ENCODE assay signal across 15 mouse cellular contexts in the genomic region with DNA sequence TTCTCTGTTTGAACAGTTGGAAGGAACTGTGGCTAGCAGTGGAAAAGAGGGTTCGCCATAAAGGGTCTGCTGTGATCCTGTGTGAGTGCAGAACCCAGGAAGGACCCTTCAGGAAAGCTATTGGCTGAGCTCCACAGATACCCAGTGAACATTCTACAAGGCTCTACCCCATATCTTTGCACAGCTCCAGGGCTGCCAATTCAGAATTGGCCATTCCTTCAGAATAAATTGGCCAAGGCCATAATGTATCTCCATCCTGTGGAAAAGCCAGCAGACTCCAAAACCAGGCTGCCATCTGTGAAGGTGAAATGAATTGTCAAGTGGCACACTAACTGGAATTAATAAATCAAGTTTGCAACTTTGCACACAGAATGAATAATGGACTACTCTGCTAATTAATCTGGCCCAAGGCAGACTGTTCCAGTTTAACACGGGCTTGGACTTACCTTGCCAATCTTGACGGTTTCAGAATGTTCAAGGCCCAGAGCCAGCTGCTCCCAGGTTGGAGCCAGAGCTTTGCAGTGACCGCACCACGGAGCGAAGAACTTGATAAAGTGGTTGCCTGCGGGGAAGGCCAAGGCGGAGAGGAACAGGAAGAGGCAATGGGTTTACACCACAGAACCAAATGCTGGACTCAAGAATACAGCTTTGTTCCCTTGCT. TPM values are rescaled to one million over a fixed set of nuclear protein-coding genes. Genes with fewer than 3 reads are reported as not detected.
A peak's percentile ranks its signal among the peaks of the same experiment; 100 is the strongest.
DNase-seq lines count a peak whose midpoint lies in the region; ATAC-seq and TF ChIP-seq lines count a peak whose summit lies in the region.
"Had no signal": no experiment of that assay in that cellular context is flagged by ENCODE, and none has a peak within 500 bp of the region (broad histone marks: within the 10 kb centered on the region; RNA-seq: fewer than 3 reads in every experiment).

No protein-coding gene starts in this region.

- no peak overlapping the region for H3K4me2 ChIP-seq in hindbrain, embryonic 16.5 days (ENCODE audit: low read length)
- no peak overlapping the region for H3K4me2 ChIP-seq in hindbrain, embryonic 13.5 days
- no peak overlapping the region for H3K4me2 ChIP-seq in midbrain, postnatal 0 days (ENCODE audit: low read depth, low read length, poor library complexity, severe bottlenecking)
- H3K4me2 ChIP-seq: hindbrain, embryonic 12.5 days; liver, embryonic 15.5 days had no signal

- DNase-seq in cerebellum, postnatal 25 days = peak; percentile 26 to 38
- no peak for DNase-seq in cerebellum, adult 8-10 months
- DNase-seq in midbrain, postnatal 0 days (ENCODE audit: low spot score) = peak; percentile 12
- DNase-seq in midbrain, embryonic 10.5 days (ENCODE audit: low spot score) = no peak
- peak; percentile 50 to 71 for DNase-seq in kidney, postnatal 25 days
- DNase-seq in yolk sac, embryonic 10.5 days (ENCODE audit: low spot score) = no peak
- DNase-seq: adrenal gland, postnatal 10 days; layer of hippocampus, adult 9-11 months; spleen, adult 18-20 months had no signal

- WGBS in hindbrain, embryonic 16.5 days = 78% methylated on average over 8 of the region's 8 CpGs
- WGBS in hindbrain, embryonic 13.5 days = 85% methylated on average over 8 of the region's 8 CpGs
- 91% methylated on average over 8 of the region's 8 CpGs for WGBS in midbrain, postnatal 0 days
- 93% methylated on average over 8 of the region's 8 CpGs for WGBS in midbrain, embryonic 10.5 days

- peak; percentile 45 for ATAC-seq in hindbrain, embryonic 16.5 days
- ATAC-seq in hindbrain, embryonic 13.5 days (ENCODE audit: low FRiP score) = no peak
- ATAC-seq in midbrain, postnatal 0 days (ENCODE audit: low FRiP score) = no peak
- ATAC-seq: intestine, embryonic 16.5 days; lung, postnatal 0 days had no signal

- no peak for TF ChIP-seq CTCF in midbrain, postnatal 0 days (IDR thresholded peaks at IDR 0.05)

- no peaks in the 10 kb centered on the region for H3K27me3 ChIP-seq in hindbrain, embryonic 16.5 days (replicated peaks; ENCODE audit: control insufficient read depth, insufficient read depth, low read length)
- no peaks in the 10 kb centered on the region for H3K27me3 ChIP-seq in hindbrain, embryonic 13.5 days
- H3K27me3 ChIP-seq in midbrain, postnatal 0 days (ENCODE audit: insufficient read depth, low read length) = no peaks in the 10 kb centered on the region
- H3K27me3 ChIP-seq in midbrain, embryonic 10.5 days (ENCODE audit: low read depth, poor library complexity, severe bottlenecking) = no peaks in the 10 kb centered on the region
- H3K27me3 ChIP-seq: hindbrain, embryonic 12.5 days; liver, embryonic 15.5 days had no signal

- H3K9me3 ChIP-seq in hindbrain, embryonic 16.5 days (ENCODE audit: control insufficient read depth, low read length) = no peaks in the 10 kb centered on the region
- H3K9me3 ChIP-seq in hindbrain, embryonic 13.5 days = no peaks in the 10 kb centered on the region
- no peaks in the 10 kb centered on the region for H3K9me3 ChIP-seq in midbrain, postnatal 0 days (ENCODE audit: low read length)
- H3K9me3 ChIP-seq in midbrain, embryonic 10.5 days (replicated peaks) = no peaks in the 10 kb centered on the region
- H3K9me3 ChIP-seq: hindbrain, embryonic 12.5 days; liver, embryonic 15.5 days had no signal

- H3K27ac ChIP-seq in hindbrain, embryonic 16.5 days (ENCODE audit: low read depth, low read length) = no peak overlapping the region
- no peak overlapping the region for H3K27ac ChIP-seq in hindbrain, embryonic 13.5 days
- no peak overlapping the region for H3K27ac ChIP-seq in midbrain, postnatal 0 days (ENCODE audit: low read depth, low read length)
- H3K27ac ChIP-seq in midbrain, embryonic 10.5 days (replicated peaks) = no peak overlapping the region
- H3K27ac ChIP-seq: hindbrain, embryonic 12.5 days; liver, embryonic 15.5 days had no signal

- no peaks in the 10 kb centered on the region for H3K4me1 ChIP-seq in hindbrain, embryonic 16.5 days (ENCODE audit: control insufficient read depth, insufficient read depth, low read depth, low read length)
- peaks cover 7% of the 10 kb centered on the region for H3K4me1 ChIP-seq in hindbrain, embryonic 13.5 days (replicated peaks)
- no peaks in the 10 kb centered on the region for H3K4me1 ChIP-seq in midbrain, postnatal 0 days (ENCODE audit: insufficient read depth, low read length)
- peaks cover 6% of the 10 kb centered on the region; the same call in 1 of the 2 replicates for H3K4me1 ChIP-seq in midbrain, embryonic 10.5 days
- H3K4me1 ChIP-seq: liver, embryonic 15.5 days had no signal

- H3K36me3 ChIP-seq in hindbrain, embryonic 16.5 days (ENCODE audit: control insufficient read depth, insufficient read depth, low read length) = peaks cover 15% of the 10 kb centered on the region; the same call in 1 of the 2 replicates
- H3K36me3 ChIP-seq in hindbrain, embryonic 13.5 days = peaks cover 61% of the 10 kb centered on the region
- H3K36me3 ChIP-seq in midbrain, postnatal 0 days (ENCODE audit: insufficient read depth, low read length) = peaks cover 43% of the 10 kb centered on the region
- peaks cover 93% of the 10 kb centered on the region for H3K36me3 ChIP-seq in midbrain, embryonic 10.5 days

- H3K4me3 ChIP-seq in hindbrain, embryonic 16.5 days (ENCODE audit: low read length) = no peak overlapping the region
- H3K4me3 ChIP-seq in hindbrain, embryonic 13.5 days = no peak overlapping the region
- H3K4me3 ChIP-seq in midbrain, postnatal 0 days (ENCODE audit: low read depth, low read length) = no peak overlapping the region
- no peak overlapping the region for H3K4me3 ChIP-seq in midbrain, embryonic 10.5 days
- H3K4me3 ChIP-seq: hindbrain, embryonic 12.5 days; liver, embryonic 15.5 days had no signal

- H3K9ac ChIP-seq in hindbrain, embryonic 16.5 days (ENCODE audit: low read depth, low read length) = no peak overlapping the region
- no peak overlapping the region for H3K9ac ChIP-seq in hindbrain, embryonic 13.5 days
- no peak overlapping the region for H3K9ac ChIP-seq in midbrain, postnatal 0 days (replicated peaks; ENCODE audit: low read length, poor library complexity, severe bottlenecking)
- H3K9ac ChIP-seq: hindbrain, embryonic 12.5 days; liver, embryonic 15.5 days had no signal

RNA-seq across cellular contexts. Expression of a gene that starts 18.8 kb away (rescaled TPM):
- polyA plus RNA-seq in hindbrain, embryonic 16.5 days (2015; fragmentation: Nextera tagmentation; extraction: Ambion mirVana) = 87.7 and 98.7 TPM in 2 replicates
- 81.0 and 85.4 TPM in 2 replicates for polyA plus RNA-seq in hindbrain, embryonic 13.5 days (2015; fragmentation: Nextera tagmentation; extraction: Ambion mirVana)
- total RNA-seq in midbrain, postnatal 0 days (2014; rRNA removed) = 89.6 and 92.6 TPM in 2 replicates
- 80.0 and 80.7 TPM in 2 replicates for polyA plus RNA-seq in midbrain, postnatal 0 days (2015; fragmentation: Nextera tagmentation; extraction: Ambion mirVana)
- polyA plus RNA-seq in midbrain, embryonic 10.5 days (2016; fragmentation: Nextera tagmentation; extraction: Ambion mirVana) = 131 and 155 TPM in 2 replicates

Comparison
In these comparisons a context has a peak if more than half of its experiments do, and no peak if none do; other contexts are left out.
1. DNase-seq: peak in cerebellum, postnatal 25 days (2 of 2), midbrain, postnatal 0 days (single experiment) and kidney, postnatal 25 days (2 of 2); none in cerebellum, adult 8-10 months (single experiment), midbrain, embryonic 10.5 days (single experiment) and yolk sac, embryonic 10.5 days (single experiment).